Mouse (Mus musculus): ENCODE results near the gene Igflr1. TPM values are rescaled to one million over a fixed set of nuclear protein-coding genes. Genes with fewer than 3 reads are reported as not detected.

Igflr1 gene
- polyA plus RNA-seq, 1 experiment from 2014 or later, result 3.2 TPM

DNA sequence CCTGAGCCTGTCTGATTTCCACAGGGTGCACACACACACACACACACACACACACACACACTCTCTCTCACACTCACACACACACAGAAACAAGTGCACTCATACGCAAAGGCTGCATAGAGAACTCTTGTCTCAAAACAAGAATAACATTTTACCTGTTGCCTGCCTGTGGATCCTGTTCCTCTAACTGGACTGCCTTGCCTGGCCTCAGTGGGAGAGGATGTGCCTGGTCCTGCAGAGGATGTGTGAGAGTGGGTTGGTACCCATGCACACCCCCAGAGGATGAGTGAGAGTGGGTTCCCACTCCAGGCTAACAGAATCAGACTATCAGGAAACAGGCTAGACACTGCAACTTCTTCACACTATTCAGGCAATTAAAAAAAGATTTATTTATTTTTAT lies 14.6 kb upstream of the Igflr1 start:
- Histone ChIP-seq H3K27ac (ENCODE audit: low read depth, low read length) (no peak overlapping the region), H3K4me2 (no peak overlapping the region), H3K9me3 (replicated peaks; ENCODE audit: control insufficient read depth, low read length) (no peaks in the 10 kb centered on the region), H3K27me3 (ENCODE audit: control insufficient read depth, insufficient read depth, low read length) (no peaks in the 10 kb centered on the region), H3K9ac (ENCODE audit: low read depth, low read length) (no peak overlapping the region), H3K4me1 (ENCODE audit: control insufficient read depth, insufficient read depth, low read length) (peaks cover 9% of the 10 kb centered on the region), H3K36me3 (ENCODE audit: control insufficient read depth, insufficient read depth, low read length) (peaks cover 20% of the 10 kb centered on the region), H3K4me3 (ENCODE audit: low read depth, low read length) (no peak overlapping the region)
- no peak for ATAC-seq (replicated peaks; ENCODE audit: insufficient number of reproducible peaks, low FRiP score, low TSS enrichment)
- WGBS (ENCODE audit: insufficient replicate concordance), result 100% methylated on average over 1 of the region's 1 CpGs

DNA sequence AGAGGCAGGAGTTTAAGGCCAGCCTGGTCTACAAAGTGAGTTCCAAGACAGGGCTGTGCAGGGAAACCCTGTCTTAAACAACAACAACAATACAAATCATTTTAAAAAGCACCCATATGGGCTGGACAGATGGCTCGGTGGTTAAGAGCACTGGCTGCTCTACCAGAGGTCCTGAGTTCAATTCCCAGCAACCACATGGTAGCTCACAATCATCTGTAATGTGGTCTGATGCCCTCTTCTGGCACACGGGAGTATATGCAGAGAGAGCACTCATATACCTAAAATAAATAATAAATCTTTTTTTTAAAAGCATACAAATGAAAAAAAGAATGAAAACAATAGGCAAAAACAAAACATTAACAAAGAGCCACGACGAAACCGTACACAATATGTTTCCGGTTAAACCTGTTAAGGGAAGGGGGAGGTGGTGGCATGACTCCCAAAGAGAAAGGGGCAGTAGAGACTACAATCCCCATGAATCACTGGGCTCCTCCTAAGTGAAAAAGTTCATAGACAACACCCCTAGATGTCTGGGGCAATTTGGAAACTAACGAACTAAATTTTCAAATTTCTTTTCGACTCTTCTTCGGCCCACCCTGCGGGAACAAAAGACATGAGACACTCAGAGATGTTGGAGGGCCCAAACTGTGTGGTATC lies 13.7 kb upstream of the Igflr1 start:
- Histone ChIP-seq H3K36me3 (ENCODE audit: control insufficient read depth, insufficient read depth, low read length) (peaks cover 18% of the 10 kb centered on the region), H3K9ac (ENCODE audit: low read depth, low read length) (peak overlapping the region; percentile 88), H3K4me3 (ENCODE audit: low read depth, low read length) (peak overlapping the region; percentile 53), H3K9me3 (replicated peaks; ENCODE audit: control insufficient read depth, low read length) (no peaks in the 10 kb centered on the region), H3K27me3 (ENCODE audit: control insufficient read depth, insufficient read depth, low read length) (no peaks in the 10 kb centered on the region), H3K4me1 (ENCODE audit: control insufficient read depth, insufficient read depth, low read length) (peaks cover 9% of the 10 kb centered on the region), H3K4me2 (peak overlapping the region; percentile 98), H3K27ac (ENCODE audit: low read depth, low read length) (peak overlapping the region; percentile 91)
- WGBS (ENCODE audit: insufficient replicate concordance), result 2% methylated on average over 10 of the region's 10 CpGs
- peak; percentile 62 for ATAC-seq (replicated peaks; ENCODE audit: insufficient number of reproducible peaks, low FRiP score, low TSS enrichment)

DNA sequence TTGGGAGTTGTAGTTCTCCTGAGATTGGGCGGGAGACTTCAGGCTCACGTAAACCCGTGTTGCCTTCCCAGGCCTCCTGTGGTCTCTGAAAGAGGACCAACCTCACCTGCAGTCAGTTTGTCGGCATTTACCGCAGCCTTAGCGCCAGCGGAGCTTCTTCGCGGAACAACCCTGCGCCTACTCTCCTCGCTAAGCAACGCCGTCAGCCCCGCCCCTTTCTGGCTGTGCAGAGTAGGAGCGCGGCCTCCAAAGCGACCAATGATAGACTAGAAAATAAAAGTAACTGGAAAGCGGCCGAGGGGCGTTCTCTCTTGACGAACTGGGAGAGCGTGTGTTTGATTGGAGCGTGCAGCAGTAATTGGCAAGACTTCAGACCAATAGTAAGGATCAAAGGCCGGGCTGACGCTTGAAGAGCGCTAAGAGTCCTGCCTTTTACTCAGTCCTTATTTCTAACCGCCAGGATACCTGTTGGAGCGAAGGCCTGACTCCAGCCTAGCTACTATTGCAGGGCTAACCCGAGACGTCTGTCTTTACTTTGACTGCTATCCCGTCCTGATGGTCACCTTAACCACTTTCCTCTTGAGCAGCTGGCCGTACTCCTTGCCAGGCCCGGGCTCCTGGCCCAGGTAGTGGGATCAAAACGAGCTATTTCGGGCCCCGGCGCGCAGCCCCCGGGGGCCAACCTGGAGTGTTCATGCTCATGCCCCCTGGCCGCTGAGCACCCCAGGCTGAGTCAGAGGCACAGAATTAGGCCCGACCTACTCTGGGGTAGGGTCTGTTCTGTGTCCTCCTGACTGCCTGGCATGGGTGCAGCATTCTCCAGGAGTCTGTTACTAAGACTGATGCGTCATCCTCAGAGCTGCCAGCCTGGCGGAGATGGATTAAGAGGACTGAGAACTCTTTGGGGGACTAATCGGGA lies 12.9 kb upstream of the Igflr1 start, which contains the start of the genes Hspb6 and Proser3:
TSS of gene Hspb6 (plus strand) at position 77 of the 919 bp plus-strand sequence.
TSS of gene Proser3 (minus strand) at position 198 of the 919 bp plus-strand sequence.
- no peaks in the 10 kb centered on the region for H3K9me3 ChIP-seq (replicated peaks; ENCODE audit: control insufficient read depth, low read length)
- peak within 1 kb of the TSS; percentile 88 for H3K9ac ChIP-seq (ENCODE audit: low read depth, low read length)
- H3K27ac ChIP-seq (ENCODE audit: low read depth, low read length), result peak within 1 kb of the TSS; percentile 91
- peak within 1 kb of the TSS; percentile 98 for H3K4me2 ChIP-seq
- ATAC-seq (replicated peaks; ENCODE audit: insufficient number of reproducible peaks, low FRiP score, low TSS enrichment), result peak; percentile 94
- H3K36me3 ChIP-seq (ENCODE audit: control insufficient read depth, insufficient read depth, low read length), result peaks cover 23% of the 10 kb centered on the region
- no peaks in the 10 kb centered on the region for H3K27me3 ChIP-seq (ENCODE audit: control insufficient read depth, insufficient read depth, low read length)
- 1% methylated on average over 44 of the region's 44 CpGs for WGBS (ENCODE audit: insufficient replicate concordance)
- H3K4me1 ChIP-seq (ENCODE audit: control insufficient read depth, insufficient read depth, low read length), result peaks cover 9% of the 10 kb centered on the region
- peak within 1 kb of the TSS; percentile 53 for H3K4me3 ChIP-seq (ENCODE audit: low read depth, low read length)

DNA sequence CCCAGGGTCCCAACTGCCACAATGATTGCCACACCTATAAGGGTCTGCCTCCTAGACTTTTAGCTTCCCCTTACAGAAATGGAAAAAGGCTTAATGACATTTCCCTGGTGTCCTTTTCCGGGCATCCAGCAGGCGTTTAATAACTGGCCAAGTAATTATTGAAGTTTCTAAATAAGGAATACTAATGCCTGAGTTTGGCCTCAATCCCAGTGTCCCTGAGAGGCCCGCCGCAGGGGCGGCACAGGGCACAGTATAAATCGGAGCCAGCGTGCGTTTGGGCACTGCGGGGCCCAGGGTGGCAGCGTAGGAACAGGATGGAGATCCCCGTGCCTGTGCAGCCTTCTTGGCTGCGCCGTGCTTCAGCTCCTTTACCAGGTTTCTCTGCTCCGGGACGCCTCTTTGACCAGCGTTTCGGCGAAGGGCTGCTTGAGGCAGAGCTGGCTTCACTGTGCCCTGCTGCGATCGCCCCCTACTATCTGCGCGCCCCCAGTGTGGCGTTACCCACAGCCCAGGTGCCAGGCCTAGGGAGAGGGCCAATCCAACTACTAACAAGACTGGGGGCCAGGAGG lies 12.1 kb upstream of the Igflr1 start:
- WGBS (ENCODE audit: insufficient replicate concordance), result 5% methylated on average over 23 of the region's 23 CpGs

DNA sequence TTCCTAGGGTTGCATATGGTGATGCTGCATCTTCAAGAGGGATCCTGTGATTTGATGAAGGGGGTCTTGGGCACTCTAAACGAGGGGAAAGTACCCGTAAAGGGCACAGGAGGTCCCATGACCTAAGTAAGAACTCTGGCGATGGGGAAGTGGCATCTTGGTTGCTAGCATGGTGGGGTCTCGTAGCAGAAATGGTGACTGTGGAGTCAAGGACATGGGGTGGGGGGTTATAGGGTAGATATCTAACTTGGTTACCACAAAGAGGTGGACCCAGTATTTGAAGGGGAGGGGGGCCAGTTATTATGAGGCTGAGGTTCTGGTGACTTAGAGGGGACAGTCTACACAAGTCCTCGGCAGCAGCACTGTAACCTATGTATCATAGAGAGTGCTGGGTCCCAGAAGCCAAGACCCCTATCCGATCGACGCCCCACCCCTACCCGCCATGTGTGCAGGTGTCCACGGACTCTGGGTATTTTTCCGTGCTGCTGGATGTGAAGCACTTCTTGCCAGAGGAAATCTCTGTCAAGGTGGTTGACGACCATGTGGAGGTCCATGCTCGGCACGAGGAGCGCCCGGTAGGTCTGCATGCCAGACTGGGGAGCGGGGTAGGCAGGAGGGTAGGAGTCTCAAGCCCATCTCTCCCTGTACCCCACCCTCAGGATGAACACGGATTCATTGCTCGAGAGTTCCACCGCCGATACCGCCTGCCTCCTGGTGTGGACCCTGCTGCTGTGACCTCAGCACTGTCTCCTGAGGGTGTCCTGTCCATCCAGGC lies 11.2 kb upstream of the Igflr1 start:
- ATAC-seq (replicated peaks; ENCODE audit: insufficient number of reproducible peaks, low FRiP score, low TSS enrichment), result no peak
- H3K4me3 ChIP-seq (ENCODE audit: low read depth, low read length), result peak overlapping the region; percentile 53; the same call in 1 of the 2 replicates
- no peaks in the 10 kb centered on the region for H3K9me3 ChIP-seq (replicated peaks; ENCODE audit: control insufficient read depth, low read length)
- H3K27ac ChIP-seq (ENCODE audit: low read depth, low read length), result no peak overlapping the region
- H3K36me3 ChIP-seq (ENCODE audit: control insufficient read depth, insufficient read depth, low read length), result peaks cover 19% of the 10 kb centered on the region
- 85% methylated on average over 22 of the region's 22 CpGs for WGBS (ENCODE audit: insufficient replicate concordance)
- peaks cover 21% of the 10 kb centered on the region for H3K4me1 ChIP-seq (ENCODE audit: control insufficient read depth, insufficient read depth, low read length)
- no peak overlapping the region for H3K9ac ChIP-seq (ENCODE audit: low read depth, low read length)
- no peaks in the 10 kb centered on the region for H3K27me3 ChIP-seq (ENCODE audit: control insufficient read depth, insufficient read depth, low read length)
- peak overlapping the region; percentile 98 for H3K4me2 ChIP-seq

More for the DNA sequence above, 12.1 kb upstream of the Igflr1 start:
- ATAC-seq (replicated peaks; ENCODE audit: insufficient number of reproducible peaks, low FRiP score, low TSS enrichment), result no peak
- Histone ChIP-seq H3K4me1 (ENCODE audit: control insufficient read depth, insufficient read depth, low read length) (peaks cover 12% of the 10 kb centered on the region), H3K9me3 (replicated peaks; ENCODE audit: control insufficient read depth, low read length) (no peaks in the 10 kb centered on the region), H3K27ac (ENCODE audit: low read depth, low read length) (peak overlapping the region; percentile 91), H3K27me3 (ENCODE audit: control insufficient read depth, insufficient read depth, low read length) (no peaks in the 10 kb centered on the region), H3K4me3 (ENCODE audit: low read depth, low read length) (peak overlapping the region; percentile 53), H3K9ac (ENCODE audit: low read depth, low read length) (peak overlapping the region; percentile 88), H3K4me2 (peak overlapping the region; percentile 98), H3K36me3 (ENCODE audit: control insufficient read depth, insufficient read depth, low read length) (peaks cover 23% of the 10 kb centered on the region)

DNA sequence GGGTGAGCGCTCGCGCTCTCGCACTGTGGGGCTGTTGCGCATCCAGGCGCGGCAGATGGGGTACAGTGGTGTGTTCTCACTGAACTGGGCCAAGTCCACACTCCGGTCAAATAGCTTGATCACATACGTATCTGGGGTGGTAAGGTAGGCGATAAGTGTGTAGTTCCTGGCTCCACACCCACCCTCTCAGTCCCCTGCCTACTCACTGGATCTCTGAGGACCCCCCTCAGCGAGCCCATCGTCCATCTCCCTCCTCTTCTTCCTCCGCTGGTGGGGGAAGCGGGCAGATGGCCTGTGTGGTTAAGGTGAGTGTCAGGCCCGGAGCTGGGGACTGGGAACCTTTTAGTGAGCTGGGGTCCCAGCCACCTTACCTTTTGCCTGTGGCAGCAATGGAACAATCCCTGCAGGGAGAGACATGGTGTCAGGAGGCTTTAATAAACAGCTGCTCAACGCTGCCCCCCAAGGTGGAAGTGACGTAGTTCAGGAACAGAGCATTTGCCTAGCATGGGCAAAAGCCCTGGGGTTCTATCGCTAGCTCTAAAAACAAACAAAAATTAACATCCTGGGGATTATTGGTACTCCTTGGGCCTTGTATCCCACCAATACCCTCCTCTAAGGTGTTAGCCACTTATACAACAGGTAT lies 8.2 kb upstream of the Igflr1 start:
- Histone ChIP-seq H3K4me3 (ENCODE audit: low read depth, low read length) (no peak overlapping the region), H3K27ac (ENCODE audit: low read depth, low read length) (no peak overlapping the region), H3K36me3 (ENCODE audit: control insufficient read depth, insufficient read depth, low read length) (peaks cover 19% of the 10 kb centered on the region), H3K9me3 (replicated peaks; ENCODE audit: control insufficient read depth, low read length) (no peaks in the 10 kb centered on the region), H3K27me3 (ENCODE audit: control insufficient read depth, insufficient read depth, low read length) (no peaks in the 10 kb centered on the region), H3K4me1 (ENCODE audit: control insufficient read depth, insufficient read depth, low read length) (peaks cover 21% of the 10 kb centered on the region), H3K4me2 (no peak overlapping the region), H3K9ac (ENCODE audit: low read depth, low read length) (no peak overlapping the region)
- WGBS (ENCODE audit: insufficient replicate concordance), result 91% methylated on average over 18 of the region's 18 CpGs
- ATAC-seq (replicated peaks; ENCODE audit: insufficient number of reproducible peaks, low FRiP score, low TSS enrichment), result no peak

DNA sequence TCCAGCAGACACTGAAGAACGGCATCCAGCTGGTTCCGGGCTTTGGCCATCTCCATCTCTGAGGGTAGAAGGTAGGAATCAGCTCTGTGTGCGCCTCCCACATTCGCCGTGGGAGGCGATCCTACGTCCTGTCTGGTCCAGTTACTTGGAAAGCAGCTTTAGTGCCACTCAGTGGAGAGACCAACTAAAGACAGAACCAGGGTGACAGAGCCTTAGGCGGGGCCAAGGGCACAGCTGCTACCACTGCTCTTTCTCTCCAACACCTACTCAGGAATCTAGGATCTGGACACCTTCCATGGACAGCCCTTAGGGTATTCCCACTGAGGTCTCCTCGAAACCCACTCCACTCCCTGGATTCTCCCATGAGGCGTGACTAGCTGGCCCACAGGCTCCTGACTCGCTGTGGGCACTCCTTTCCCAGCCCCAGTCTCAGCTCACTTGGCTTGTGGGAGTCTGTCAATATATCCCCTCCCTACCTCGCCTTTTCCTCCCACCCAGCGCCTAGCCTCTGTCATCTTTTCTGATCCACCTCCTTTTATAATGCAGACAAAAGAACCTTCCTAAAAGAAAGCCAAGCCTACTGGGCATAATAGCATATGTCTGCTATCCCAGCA lies 7.2 kb upstream of the Igflr1 start:
- Histone ChIP-seq H3K27me3 (ENCODE audit: control insufficient read depth, insufficient read depth, low read length) (no peaks in the 10 kb centered on the region), H3K27ac (ENCODE audit: low read depth, low read length) (no peak overlapping the region), H3K4me1 (ENCODE audit: control insufficient read depth, insufficient read depth, low read length) (peaks cover 19% of the 10 kb centered on the region), H3K4me3 (ENCODE audit: low read depth, low read length) (peak overlapping the region; percentile 64; the same call in 1 of the 2 replicates), H3K36me3 (ENCODE audit: control insufficient read depth, insufficient read depth, low read length) (peaks cover 19% of the 10 kb centered on the region), H3K9ac (ENCODE audit: low read depth, low read length) (0 out of 2 replicates have a peak overlapping the region, but pooled peaks have one; percentile 78), H3K4me2 (peak overlapping the region; percentile 97), H3K9me3 (replicated peaks; ENCODE audit: control insufficient read depth, low read length) (no peaks in the 10 kb centered on the region)
- no peak for ATAC-seq (replicated peaks; ENCODE audit: insufficient number of reproducible peaks, low FRiP score, low TSS enrichment)
- WGBS (ENCODE audit: insufficient replicate concordance), result 86% methylated on average over 13 of the region's 13 CpGs
